Mouse (Mus musculus): Measurements from ENCODE around the gene Lrrc8c. TPM values are rescaled to one million over a fixed set of nuclear protein-coding genes. Genes with fewer than 3 reads are reported as not detected.

Lrrc8c gene
- polyA plus RNA-seq, 1 experiment from 2014 or later = 20.8 TPM

DNA sequence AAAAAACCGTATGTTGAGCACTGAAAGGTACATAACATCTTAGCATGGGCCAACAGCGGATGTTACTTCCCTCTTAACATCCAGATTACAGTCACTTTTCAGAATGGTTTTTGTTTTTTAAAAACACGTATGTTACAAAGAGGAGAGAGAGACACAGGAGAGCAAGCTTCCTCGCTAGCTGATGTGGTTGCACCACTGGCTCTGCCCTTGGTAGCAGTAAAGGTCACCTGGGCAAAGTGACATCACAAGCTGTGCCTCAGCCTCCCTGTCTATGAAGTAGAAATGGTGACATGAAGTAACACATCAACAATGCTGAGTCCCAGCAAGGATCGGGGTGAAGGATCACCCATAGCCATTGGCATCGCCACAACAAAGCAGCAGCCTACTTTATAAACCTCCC is 10.4 kb upstream of the Lrrc8c start:
- Histone ChIP-seq H3K4me3 (no peak overlapping the region), H3K27me3 (no peaks in the 10 kb centered on the region), H3K36me3 (no peaks in the 10 kb centered on the region), H3K4me2 (no peak overlapping the region), H3K27ac (no peak overlapping the region), H3K9me3 (replicated peaks) (no peaks in the 10 kb centered on the region), H3K4me1 (replicated peaks) (peaks cover 2% of the 10 kb centered on the region; the same call in 1 of the 2 replicates), H3K9ac (no peak overlapping the region)
- no peak for ATAC-seq (replicated peaks; ENCODE audit: insufficient number of reproducible peaks, insufficient read depth, low FRiP score, low read depth)
- WGBS = 84% methylated on average over 6 of the region's 6 CpGs

DNA sequence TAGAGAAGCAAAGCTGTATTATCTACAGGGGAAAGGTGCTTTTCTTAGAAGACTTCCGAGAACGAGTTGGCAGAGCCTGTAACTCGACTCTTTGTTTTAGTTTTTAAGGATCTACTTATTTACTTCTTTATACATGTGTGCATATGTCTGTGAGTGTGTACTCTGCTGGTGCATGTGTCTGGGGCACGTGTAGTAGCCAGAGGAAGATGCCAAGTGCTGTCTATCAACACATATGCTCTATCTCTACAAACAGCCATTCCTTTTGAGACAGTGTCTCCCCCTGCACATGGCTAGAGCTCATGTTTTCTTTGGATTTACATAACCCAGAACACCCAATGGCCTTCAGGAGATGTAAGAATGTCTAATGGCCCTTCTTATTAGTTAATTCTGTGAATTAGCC is 6.9 kb upstream of the Lrrc8c start:
- no peak for ATAC-seq (replicated peaks; ENCODE audit: insufficient number of reproducible peaks, insufficient read depth, low FRiP score, low read depth)
- WGBS = 35% methylated on average over 4 of the region's 4 CpGs
- H3K4me2 ChIP-seq = no peak overlapping the region
- H3K4me3 ChIP-seq = no peak overlapping the region
- H3K9ac ChIP-seq = no peak overlapping the region
- no peaks in the 10 kb centered on the region for H3K36me3 ChIP-seq
- H3K9me3 ChIP-seq (replicated peaks) = no peaks in the 10 kb centered on the region
- no peak overlapping the region for H3K27ac ChIP-seq
- H3K4me1 ChIP-seq (replicated peaks) = peaks cover 2% of the 10 kb centered on the region
- H3K27me3 ChIP-seq = no peaks in the 10 kb centered on the region

DNA sequence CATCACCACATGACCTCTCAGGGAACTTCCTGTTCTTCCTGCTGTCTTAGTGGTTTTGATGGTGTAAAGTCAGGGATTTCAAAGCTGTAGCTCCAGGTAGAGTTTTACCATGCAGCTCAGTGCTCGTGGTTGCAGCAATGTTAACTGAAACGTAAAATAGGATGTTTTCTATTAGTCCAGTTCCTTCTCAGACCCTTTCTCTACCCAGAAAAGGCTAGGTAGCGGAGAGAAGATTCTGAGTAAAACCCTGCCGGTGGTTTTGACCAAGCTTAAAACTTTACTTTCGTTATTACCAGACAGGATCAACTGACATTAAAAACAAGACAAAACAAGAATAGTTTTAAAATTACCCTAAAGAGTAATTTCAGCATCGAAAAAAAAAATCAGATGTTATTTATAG is 3.7 kb upstream of the Lrrc8c start:
- Histone ChIP-seq H3K9me3 (replicated peaks) (no peaks in the 10 kb centered on the region), H3K4me2 (no peak overlapping the region), H3K27me3 (no peaks in the 10 kb centered on the region), H3K4me3 (no peak overlapping the region), H3K9ac (no peak overlapping the region), H3K27ac (no peak overlapping the region), H3K36me3 (no peaks in the 10 kb centered on the region), H3K4me1 (replicated peaks) (peaks cover 14% of the 10 kb centered on the region)
- WGBS = 73% methylated on average over 6 of the region's 6 CpGs
- no peak for ATAC-seq (replicated peaks; ENCODE audit: insufficient number of reproducible peaks, insufficient read depth, low FRiP score, low read depth)

DNA sequence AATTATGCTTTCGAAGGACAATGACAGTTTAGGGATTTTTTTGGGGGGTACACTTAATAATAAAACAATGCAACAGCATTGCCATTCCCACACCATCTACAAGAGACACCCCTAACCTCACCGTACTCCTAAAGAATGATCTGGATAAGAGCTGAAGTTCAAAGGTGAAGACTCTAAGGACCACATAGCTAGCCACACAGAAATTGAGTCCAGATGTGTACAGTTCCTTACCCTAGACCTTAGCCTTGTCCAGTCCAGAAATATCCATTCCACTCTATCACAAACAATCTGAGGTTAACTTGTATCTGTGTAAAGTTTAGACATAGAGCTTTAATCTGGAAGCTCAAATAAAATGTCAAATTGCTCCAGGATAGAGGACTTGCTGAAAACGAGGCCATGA is 2.9 kb upstream of the Lrrc8c start:
- Histone ChIP-seq H3K27me3 (no peaks in the 10 kb centered on the region), H3K4me2 (no peak overlapping the region), H3K36me3 (no peaks in the 10 kb centered on the region), H3K27ac (no peak overlapping the region), H3K4me1 (replicated peaks) (peaks cover 22% of the 10 kb centered on the region), H3K9ac (no peak overlapping the region), H3K9me3 (replicated peaks) (no peaks in the 10 kb centered on the region), H3K4me3 (no peak overlapping the region)
- WGBS = 54% methylated on average over 3 of the region's 3 CpGs
- ATAC-seq (replicated peaks; ENCODE audit: insufficient number of reproducible peaks, insufficient read depth, low FRiP score, low read depth) = no peak

DNA sequence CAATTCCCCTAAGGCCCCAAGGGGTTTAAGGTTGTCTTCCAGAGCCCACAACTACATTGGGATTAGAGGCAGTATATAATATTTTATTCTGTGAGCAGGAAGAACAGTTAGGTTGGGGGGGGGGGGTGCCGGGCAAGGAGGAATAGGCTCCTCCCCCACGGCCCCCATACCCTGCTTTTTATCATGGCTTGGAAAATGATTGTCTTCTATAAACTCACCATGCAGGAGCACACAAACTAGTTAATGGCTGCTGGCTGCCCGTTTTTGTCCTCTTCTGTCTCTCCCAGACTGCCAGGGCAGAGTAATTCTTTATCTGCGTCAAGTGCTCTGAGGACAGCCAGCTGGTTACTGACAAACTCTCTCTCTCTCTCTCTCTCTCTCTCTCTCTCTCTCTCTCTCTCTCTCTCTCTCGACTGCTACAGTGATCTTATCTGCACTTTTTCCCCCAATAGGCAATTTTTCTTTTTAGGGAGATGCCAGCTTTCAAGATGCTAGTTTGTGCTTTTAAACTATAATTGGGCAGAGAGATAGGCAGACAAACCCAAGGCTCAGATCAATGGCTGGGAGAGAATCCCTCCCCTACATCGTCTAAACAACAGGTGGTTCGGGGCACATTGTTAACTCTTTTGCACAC is 1.1 kb upstream of the Lrrc8c start:
- ATAC-seq (replicated peaks; ENCODE audit: insufficient number of reproducible peaks, insufficient read depth, low FRiP score, low read depth) = no peak
- Histone ChIP-seq H3K9ac (peak overlapping the region; percentile 87), H3K27ac (peak overlapping the region; percentile 99), H3K4me1 (replicated peaks) (peaks cover 27% of the 10 kb centered on the region), H3K4me2 (peak overlapping the region; percentile 81), H3K36me3 (no peaks in the 10 kb centered on the region), H3K9me3 (replicated peaks) (no peaks in the 10 kb centered on the region), H3K27me3 (no peaks in the 10 kb centered on the region), H3K4me3 (peak overlapping the region; percentile 95)
- WGBS = 10% methylated on average over 7 of the region's 7 CpGs

DNA sequence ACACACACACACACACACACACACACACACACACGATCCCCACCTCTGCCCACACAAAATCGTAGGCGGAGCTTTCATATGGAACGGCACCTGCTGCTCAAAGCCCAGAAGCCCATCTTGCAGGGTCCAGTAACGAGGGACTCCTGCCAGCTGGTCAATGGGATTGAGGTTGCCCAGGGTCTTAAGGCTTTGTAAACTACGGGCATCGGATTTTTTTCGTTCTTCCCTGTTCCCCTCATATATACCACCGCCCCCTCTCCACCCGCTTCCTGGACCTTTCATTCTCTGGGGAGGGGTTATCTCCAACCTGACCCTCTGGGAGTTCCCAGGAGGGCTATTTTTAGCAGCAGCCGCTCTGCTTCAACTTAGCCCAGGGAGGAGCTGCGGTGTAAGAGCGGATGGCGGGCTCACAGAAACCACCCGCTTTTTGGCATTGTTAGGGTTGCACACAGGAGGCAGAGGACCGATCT is 527 bp upstream of the Lrrc8c start:
- H3K36me3 ChIP-seq = no peaks in the 10 kb centered on the region
- H3K27ac ChIP-seq = peak overlapping the region; percentile 99
- H3K27me3 ChIP-seq = no peaks in the 10 kb centered on the region
- ATAC-seq (replicated peaks; ENCODE audit: insufficient number of reproducible peaks, insufficient read depth, low FRiP score, low read depth) = peak; percentile 67
- under 1% methylated on average over 16 of the region's 16 CpGs for WGBS
- H3K4me3 ChIP-seq = peak overlapping the region; percentile 95
- peak overlapping the region; percentile 87 for H3K9ac ChIP-seq
- H3K4me1 ChIP-seq (replicated peaks) = peaks cover 32% of the 10 kb centered on the region
- peak overlapping the region; percentile 81 for H3K4me2 ChIP-seq
- H3K9me3 ChIP-seq (replicated peaks) = no peaks in the 10 kb centered on the region

DNA sequence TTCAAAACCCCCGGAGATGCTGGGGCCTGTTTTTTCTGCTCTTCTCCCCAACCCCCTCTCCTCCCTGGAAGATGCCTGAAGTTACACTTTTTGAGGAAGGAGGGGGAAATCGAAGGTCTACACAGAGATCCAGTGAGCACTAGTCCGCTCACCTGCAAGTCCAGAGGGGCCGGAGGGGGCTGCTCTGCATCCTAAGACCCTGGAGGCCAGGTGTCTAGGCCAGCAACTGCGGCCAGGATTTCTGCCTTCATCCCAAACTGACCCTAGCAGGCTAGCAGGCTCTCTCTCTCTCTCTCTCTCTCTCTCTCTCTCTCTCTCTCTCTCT is 750 bp downstream of the Lrrc8c start:
- no peaks in the 10 kb centered on the region for H3K9me3 ChIP-seq (replicated peaks)
- peak overlapping the region; percentile 99 for H3K27ac ChIP-seq
- peak overlapping the region; percentile 87 for H3K9ac ChIP-seq
- H3K4me3 ChIP-seq = peak overlapping the region; percentile 95
- WGBS = 7% methylated on average over 5 of the region's 5 CpGs
- no peaks in the 10 kb centered on the region for H3K36me3 ChIP-seq
- no peak for ATAC-seq (replicated peaks; ENCODE audit: insufficient number of reproducible peaks, insufficient read depth, low FRiP score, low read depth)
- peaks cover 44% of the 10 kb centered on the region for H3K4me1 ChIP-seq (replicated peaks)
- peak overlapping the region; percentile 81 for H3K4me2 ChIP-seq
- no peaks in the 10 kb centered on the region for H3K27me3 ChIP-seq

DNA sequence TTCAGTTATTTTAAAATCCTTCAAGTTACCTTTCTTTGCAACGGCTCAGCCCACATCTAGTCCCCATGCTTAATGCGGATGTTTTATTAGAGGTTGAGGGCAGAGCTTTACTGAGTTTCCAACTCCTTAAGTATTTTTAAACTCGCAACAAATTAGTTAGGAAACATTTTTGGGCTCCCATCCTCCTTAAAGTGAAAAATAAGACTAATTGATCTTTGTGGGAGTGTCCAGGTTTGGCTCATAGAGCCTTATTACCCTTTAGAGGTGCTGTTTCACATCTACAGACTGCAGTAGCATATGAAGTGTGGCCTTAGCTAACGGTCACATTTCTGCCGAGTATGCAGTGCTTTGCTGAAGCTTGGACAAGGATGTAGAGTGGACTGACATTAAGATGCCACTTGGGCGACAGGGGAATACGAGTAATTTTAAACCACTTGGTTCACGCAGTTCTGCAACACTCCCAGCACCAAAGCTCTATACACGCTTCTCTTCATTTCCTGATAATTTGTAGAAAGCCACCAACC is 1.3 kb downstream of the Lrrc8c start:
- ATAC-seq (replicated peaks; ENCODE audit: insufficient number of reproducible peaks, insufficient read depth, low FRiP score, low read depth) = no peak

DNA sequence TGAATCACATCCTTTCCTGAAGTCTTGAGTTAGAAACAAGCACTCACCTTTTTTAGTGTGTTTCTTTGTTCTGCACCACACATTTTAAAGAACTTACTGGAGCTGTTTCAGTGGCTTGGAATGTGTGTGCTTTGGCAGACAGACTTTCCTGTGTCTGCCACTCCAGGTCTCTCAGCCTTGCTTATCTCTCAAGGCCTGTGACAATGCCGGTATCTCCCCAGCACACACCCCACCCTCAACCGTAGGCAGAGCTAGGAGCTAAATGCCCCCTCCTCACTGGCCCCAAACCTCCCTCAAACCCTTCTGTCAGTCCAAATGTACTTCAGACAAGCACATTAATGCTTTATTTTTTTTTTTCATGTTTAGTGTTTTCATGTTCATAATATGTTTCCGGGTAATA is 4.3 kb downstream of the Lrrc8c start:
- WGBS = 30% methylated on average over 3 of the region's 3 CpGs
- 0 out of 2 replicates have a peak overlapping the region, but pooled peaks have one; percentile 14 for H3K9ac ChIP-seq
- H3K9me3 ChIP-seq (replicated peaks) = no peaks in the 10 kb centered on the region
- no peak overlapping the region for H3K4me3 ChIP-seq
- no peaks in the 10 kb centered on the region for H3K36me3 ChIP-seq
- ATAC-seq (replicated peaks; ENCODE audit: insufficient number of reproducible peaks, insufficient read depth, low FRiP score, low read depth) = no peak
- H3K27me3 ChIP-seq = no peaks in the 10 kb centered on the region
- H3K4me1 ChIP-seq (replicated peaks) = peaks cover 58% of the 10 kb centered on the region
- H3K4me2 ChIP-seq = peak overlapping the region; percentile 41
- peak overlapping the region; percentile 76 for H3K27ac ChIP-seq

More for the DNA sequence above, 1.3 kb downstream of the Lrrc8c start:
- Histone ChIP-seq H3K36me3 (no peaks in the 10 kb centered on the region), H3K4me1 (replicated peaks) (peaks cover 50% of the 10 kb centered on the region), H3K9me3 (replicated peaks) (no peaks in the 10 kb centered on the region), H3K9ac (peak overlapping the region; percentile 87; the same call in 1 of the 2 replicates), H3K27me3 (no peaks in the 10 kb centered on the region), H3K4me3 (peak overlapping the region; percentile 95), H3K27ac (peak overlapping the region; percentile 99), H3K4me2 (peak overlapping the region; percentile 81)
- WGBS = 25% methylated on average over 9 of the region's 9 CpGs

DNA sequence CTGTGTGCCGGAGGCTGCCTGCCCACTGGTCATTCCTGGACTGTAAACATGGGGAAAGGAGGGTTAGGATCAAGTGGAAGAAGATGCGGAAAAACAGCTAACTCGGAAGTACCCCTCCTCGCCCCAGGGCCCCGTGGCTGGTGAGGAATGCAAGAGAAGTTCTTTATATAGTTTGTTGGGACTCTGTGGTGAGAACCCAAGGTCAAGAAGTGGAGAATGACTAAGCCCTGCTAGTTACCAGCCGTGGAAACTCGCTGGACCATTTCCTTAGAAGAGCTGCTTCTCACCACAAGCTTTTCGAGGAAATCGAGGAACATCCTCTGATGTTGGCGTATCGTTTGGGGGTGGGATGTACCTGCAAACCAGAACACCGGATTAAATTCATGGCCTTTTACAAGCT is 5.8 kb downstream of the Lrrc8c start:
- Histone ChIP-seq H3K27ac (peak overlapping the region; percentile 54), H3K4me3 (no peak overlapping the region), H3K36me3 (no peaks in the 10 kb centered on the region), H3K4me2 (no peak overlapping the region; the same call in 1 of the 2 replicates), H3K27me3 (no peaks in the 10 kb centered on the region), H3K9ac (no peak overlapping the region), H3K9me3 (replicated peaks) (no peaks in the 10 kb centered on the region), H3K4me1 (replicated peaks) (peaks cover 64% of the 10 kb centered on the region)
- WGBS = 61% methylated on average over 12 of the region's 12 CpGs
- ATAC-seq (replicated peaks; ENCODE audit: insufficient number of reproducible peaks, insufficient read depth, low FRiP score, low read depth) = no peak

DNA sequence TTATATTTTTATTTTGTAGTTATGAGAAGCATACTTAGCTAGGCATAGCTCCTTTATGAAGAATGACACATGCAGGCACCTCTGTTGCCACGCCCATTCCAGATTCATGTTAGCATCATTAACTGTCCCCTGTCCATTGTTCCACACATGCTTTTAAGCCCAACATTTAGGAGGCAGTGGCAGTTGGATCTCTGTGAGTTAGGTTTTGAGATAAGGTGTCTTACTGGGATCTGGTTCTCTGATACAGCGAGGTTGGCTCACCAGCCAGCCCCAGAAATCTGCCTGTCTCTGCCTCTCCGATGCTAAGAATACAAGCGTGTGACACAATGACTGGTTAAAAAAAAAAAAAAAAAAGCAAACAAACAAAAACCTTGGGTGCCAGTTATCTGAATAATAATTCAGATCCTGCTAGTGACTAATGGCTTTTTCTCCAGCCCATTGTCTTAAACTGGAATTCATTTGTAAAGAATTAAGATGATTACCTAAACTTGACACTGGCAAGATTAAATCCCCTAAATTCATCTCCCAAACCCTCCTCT is 7.0 kb downstream of the Lrrc8c start:
- WGBS = 84% methylated on average over 4 of the region's 4 CpGs
- no peak overlapping the region for H3K4me3 ChIP-seq
- peaks cover 68% of the 10 kb centered on the region for H3K4me1 ChIP-seq (replicated peaks)
- ATAC-seq (replicated peaks; ENCODE audit: insufficient number of reproducible peaks, insufficient read depth, low FRiP score, low read depth) = no peak
- no peaks in the 10 kb centered on the region for H3K36me3 ChIP-seq
- H3K4me2 ChIP-seq = no peak overlapping the region
- H3K9ac ChIP-seq = no peak overlapping the region
- no peaks in the 10 kb centered on the region for H3K27me3 ChIP-seq
- H3K9me3 ChIP-seq (replicated peaks) = no peaks in the 10 kb centered on the region
- no peak overlapping the region for H3K27ac ChIP-seq

DNA sequence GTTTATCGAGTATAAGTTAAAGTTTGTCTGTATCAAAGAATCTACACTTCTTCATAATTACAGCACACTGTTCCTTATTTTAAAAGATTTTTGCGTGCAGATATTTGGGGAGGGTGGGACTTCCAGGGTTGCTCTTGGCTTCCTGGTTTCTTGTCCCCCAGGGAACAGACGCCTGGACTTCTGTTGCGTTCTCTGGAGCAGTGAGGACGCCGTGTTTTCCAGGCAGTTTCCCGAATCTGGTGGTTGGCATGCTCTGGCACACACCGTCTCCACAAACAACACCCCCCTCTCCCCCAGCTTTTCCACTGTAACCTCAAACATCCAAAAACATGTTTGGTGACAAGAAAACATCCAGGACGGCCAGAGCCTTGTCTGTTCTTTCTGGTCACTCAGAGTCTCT is 7.6 kb downstream of the Lrrc8c start:
- no peak for ATAC-seq (replicated peaks; ENCODE audit: insufficient number of reproducible peaks, insufficient read depth, low FRiP score, low read depth)
- Histone ChIP-seq H3K27me3 (no peaks in the 10 kb centered on the region), H3K36me3 (no peaks in the 10 kb centered on the region), H3K9ac (no peak overlapping the region), H3K4me2 (no peak overlapping the region), H3K4me3 (no peak overlapping the region), H3K9me3 (replicated peaks) (no peaks in the 10 kb centered on the region), H3K27ac (peak overlapping the region; percentile 83; the same call in 1 of the 2 replicates), H3K4me1 (replicated peaks) (peaks cover 69% of the 10 kb centered on the region)
- WGBS = 67% methylated on average over 9 of the region's 9 CpGs
